Mouse (Mus musculus): ENCODE measurements at regions not wholly inside any gene's neighbourhood (a gene's known extent, or its start where the extent isn't known, plus 50 kb on each side); places are given as distances from the start of the nearest gene placed in this dataset.

- H3K36me3 ChIP-seq (ENCODE audit: control insufficient read depth, insufficient read depth, low read length, poor library complexity, severe bottlenecking) = no peaks in the 10 kb centered on the region
- TF ChIP-seq CHD2 (IDR thresholded peaks at IDR 0.05; ENCODE audit: low read depth, low read length) (no peak), MAFK (IDR thresholded peaks at IDR 0.05; ENCODE audit: insufficient read depth, low read depth, low read length) (no peak), ZNF384 (IDR thresholded peaks at IDR 0.05; ENCODE audit: low read depth, low read length) (no peak), ZC3H11A (IDR thresholded peaks at IDR 0.05; ENCODE audit: borderline replicate concordance, low read depth, low read length) (no peak), HCFC1 (IDR thresholded peaks at IDR 0.05; ENCODE audit: borderline replicate concordance, insufficient read depth, low read length) (no peak)
- peaks cover 3% of the 10 kb centered on the region in 2 experiments; a peak in 2 of 4 replicates for H3K4me1 ChIP-seq (ENCODE audit: control insufficient read depth in 2 of 2, insufficient read depth in 2 of 2, low read length in 2 of 2, poor library complexity in 1 of 2)
- in situ Hi-C loops (cut with MboI; ENCODE audit: low sequenced_read_pairs in 2 of 2, unreplicated experiment in 2 of 2) = no loop called here
- H3K9me3 ChIP-seq (ENCODE audit: control insufficient read depth, insufficient read depth, low read depth, low read length) = no peaks in the 10 kb centered on the region
- H3K9ac ChIP-seq (ENCODE audit: insufficient read depth, low read depth, low read length, poor library complexity, severe bottlenecking) = no peak overlapping the region
- H3K4me3 ChIP-seq (ENCODE audit: insufficient read depth in 1 of 2, low read depth in 1 of 2, low read length in 2 of 2, poor library complexity in 1 of 2, severe bottlenecking in 1 of 2) = no peak overlapping the region
- H3K27ac ChIP-seq (ENCODE audit: insufficient read depth, low read depth, low read length, poor library complexity, severe bottlenecking) = no peak overlapping the region
- no peak for DNase-seq (ENCODE audit: low read depth, low spot score)
Observed at GRCm38 (mm10) chr16:78451750-78452149, 74.8 kb upstream of the Btg3 start.

- in situ Hi-C loops (cut with MboI; ENCODE audit: low sequenced_read_pairs in 2 of 2, unreplicated experiment in 2 of 2) = no loop called here
- no peaks in the 10 kb centered on the region for H3K9me3 ChIP-seq (ENCODE audit: control insufficient read depth, insufficient read depth, low read depth, low read length)
- H3K36me3 ChIP-seq (ENCODE audit: control insufficient read depth, insufficient read depth, low read length, poor library complexity, severe bottlenecking) = no peaks in the 10 kb centered on the region
- peaks cover 3% of the 10 kb centered on the region in 2 experiments; a peak in 2 of 4 replicates for H3K4me1 ChIP-seq (ENCODE audit: control insufficient read depth in 2 of 2, insufficient read depth in 2 of 2, low read length in 2 of 2, poor library complexity in 1 of 2)
- no peak for DNase-seq (ENCODE audit: low read depth, low spot score)
- no peak overlapping the region for H3K4me3 ChIP-seq (ENCODE audit: insufficient read depth in 1 of 2, low read depth in 1 of 2, low read length in 2 of 2, poor library complexity in 1 of 2, severe bottlenecking in 1 of 2)
- H3K9ac ChIP-seq (ENCODE audit: insufficient read depth, low read depth, low read length, poor library complexity, severe bottlenecking) = no peak overlapping the region
- TF ChIP-seq CHD2 (IDR thresholded peaks at IDR 0.05; ENCODE audit: low read depth, low read length) (no peak), ZC3H11A (IDR thresholded peaks at IDR 0.05; ENCODE audit: borderline replicate concordance, low read depth, low read length) (no peak), MAFK (IDR thresholded peaks at IDR 0.05; ENCODE audit: insufficient read depth, low read depth, low read length) (no peak), HCFC1 (IDR thresholded peaks at IDR 0.05; ENCODE audit: borderline replicate concordance, insufficient read depth, low read length) (no peak)
- H3K27ac ChIP-seq (ENCODE audit: insufficient read depth, low read depth, low read length, poor library complexity, severe bottlenecking) = no peak overlapping the region
Observed at GRCm38 (mm10) chr16:78451251-78451650, 74.3 kb upstream of the Btg3 start.

- H3K9ac ChIP-seq (ENCODE audit: insufficient read depth, low read depth, low read length, poor library complexity, severe bottlenecking) = no peak overlapping the region
- in situ Hi-C loops (cut with MboI; ENCODE audit: low sequenced_read_pairs in 2 of 2, unreplicated experiment in 2 of 2) = no loop called here
- H3K9me3 ChIP-seq (ENCODE audit: control insufficient read depth, insufficient read depth, low read depth, low read length) = no peaks in the 10 kb centered on the region
- peak; percentile 26 for DNase-seq (ENCODE audit: low read depth, low spot score)
- no peaks in the 10 kb centered on the region for H3K4me1 ChIP-seq (ENCODE audit: control insufficient read depth in 2 of 2, insufficient read depth in 2 of 2, low read length in 2 of 2, poor library complexity in 1 of 2)
- no peak overlapping the region for H3K27ac ChIP-seq (ENCODE audit: insufficient read depth, low read depth, low read length, poor library complexity, severe bottlenecking)
- H3K36me3 ChIP-seq (ENCODE audit: control insufficient read depth, insufficient read depth, low read length, poor library complexity, severe bottlenecking) = no peaks in the 10 kb centered on the region
- TF ChIP-seq MAFK (IDR thresholded peaks at IDR 0.05; ENCODE audit: insufficient read depth, low read depth, low read length) (no peak), HCFC1 (IDR thresholded peaks at IDR 0.05; ENCODE audit: borderline replicate concordance, insufficient read depth, low read length) (no peak), CHD2 (IDR thresholded peaks at IDR 0.05; ENCODE audit: low read depth, low read length) (no peak), ZNF384 (IDR thresholded peaks at IDR 0.05; ENCODE audit: low read depth, low read length) (no peak), ZC3H11A (IDR thresholded peaks at IDR 0.05; ENCODE audit: borderline replicate concordance, low read depth, low read length) (no peak)
- H3K4me3 ChIP-seq (ENCODE audit: insufficient read depth in 1 of 2, low read depth in 1 of 2, low read length in 2 of 2, poor library complexity in 1 of 2, severe bottlenecking in 1 of 2) = no peak overlapping the region
Observed at GRCm38 (mm10) chr16:78449231-78449630, 72.2 kb upstream of the Btg3 start.

- Histone ChIP-seq H3K36me3 (ENCODE audit: control insufficient read depth, insufficient read depth, low read length, poor library complexity, severe bottlenecking) (no peaks in the 10 kb centered on the region), H3K4me3 (ENCODE audit: insufficient read depth in 1 of 2, low read depth in 1 of 2, low read length in 2 of 2, poor library complexity in 1 of 2, severe bottlenecking in 1 of 2) (no peak overlapping the region), H3K27ac (ENCODE audit: insufficient read depth, low read depth, low read length, poor library complexity, severe bottlenecking) (no peak overlapping the region), H3K9ac (ENCODE audit: insufficient read depth, low read depth, low read length, poor library complexity, severe bottlenecking) (no peak overlapping the region), H3K9me3 (ENCODE audit: control insufficient read depth, insufficient read depth, low read depth, low read length) (no peaks in the 10 kb centered on the region), H3K4me1 (ENCODE audit: control insufficient read depth in 2 of 2, insufficient read depth in 2 of 2, low read length in 2 of 2, poor library complexity in 1 of 2) (peaks cover 0 to 8% of the 10 kb centered on the region in 2 experiments; a peak in 1 of 4 replicates)
- in situ Hi-C loops (cut with MboI; ENCODE audit: low sequenced_read_pairs in 2 of 2, unreplicated experiment in 2 of 2) = no loop called here
- no peak for DNase-seq (ENCODE audit: low read depth, low spot score)
- TF ChIP-seq MAFK (IDR thresholded peaks at IDR 0.05; ENCODE audit: insufficient read depth, low read depth, low read length) = no peak
Observed at GRCm38 (mm10) chr16:78443262-78443661, 66.3 kb upstream of the Btg3 start.

- Histone ChIP-seq H3K4me1 (ENCODE audit: control insufficient read depth in 2 of 2, insufficient read depth in 2 of 2, low read length in 2 of 2, poor library complexity in 1 of 2) (peaks cover 0 to 8% of the 10 kb centered on the region in 2 experiments; a peak in 1 of 4 replicates), H3K9ac (ENCODE audit: insufficient read depth, low read depth, low read length, poor library complexity, severe bottlenecking) (no peak overlapping the region), H3K27ac (ENCODE audit: insufficient read depth, low read depth, low read length, poor library complexity, severe bottlenecking) (no peak overlapping the region), H3K4me3 (ENCODE audit: insufficient read depth in 1 of 2, low read depth in 1 of 2, low read length in 2 of 2, poor library complexity in 1 of 2, severe bottlenecking in 1 of 2) (no peak overlapping the region), H3K9me3 (ENCODE audit: control insufficient read depth, insufficient read depth, low read depth, low read length) (no peaks in the 10 kb centered on the region), H3K36me3 (ENCODE audit: control insufficient read depth, insufficient read depth, low read length, poor library complexity, severe bottlenecking) (no peaks in the 10 kb centered on the region)
- in situ Hi-C loops (cut with MboI; ENCODE audit: low sequenced_read_pairs in 2 of 2, unreplicated experiment in 2 of 2) = no loop called here
- no peak for DNase-seq (ENCODE audit: low read depth, low spot score)
- TF ChIP-seq MAFK (IDR thresholded peaks at IDR 0.05; ENCODE audit: insufficient read depth, low read depth, low read length) (no peak), ZC3H11A (IDR thresholded peaks at IDR 0.05; ENCODE audit: borderline replicate concordance, low read depth, low read length) (no peak), CHD2 (IDR thresholded peaks at IDR 0.05; ENCODE audit: low read depth, low read length) (no peak), HCFC1 (IDR thresholded peaks at IDR 0.05; ENCODE audit: borderline replicate concordance, insufficient read depth, low read length) (no peak), ZNF384 (IDR thresholded peaks at IDR 0.05; ENCODE audit: low read depth, low read length) (no peak)
Observed at GRCm38 (mm10) chr16:78442830-78443229, 65.8 kb upstream of the Btg3 start.

Measured in ES-E14 (cell line).